Mouse (Mus musculus): ENCODE results near the gene Gm29776.

Gene Gm29776

DNA sequence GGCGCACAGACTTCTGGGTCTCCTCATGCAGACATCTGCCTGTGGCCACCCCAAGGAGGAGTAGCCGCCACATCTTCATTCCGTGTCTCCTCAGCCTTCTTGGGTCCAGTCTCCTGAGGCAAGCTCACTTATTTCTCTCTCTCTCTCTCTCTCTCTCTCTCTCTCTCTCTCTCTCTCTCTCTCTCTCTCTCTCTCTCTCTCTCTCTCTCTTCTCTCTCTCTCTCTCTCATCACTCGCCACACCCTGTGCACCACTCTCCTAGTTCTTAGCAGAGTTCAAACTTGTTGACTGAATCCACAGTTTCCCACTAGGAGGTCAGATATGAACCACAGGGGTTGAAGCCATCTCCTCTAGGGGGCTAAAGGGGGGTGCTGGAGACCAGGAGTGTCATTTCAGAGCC is at the start of gene Gm29776:
Gene Gm29776 (minus strand): TSS at position 101 of the 400 bp plus-strand sequence.
- DNase-seq (ENCODE audit: low read depth, low spot score): no peak

DNA sequence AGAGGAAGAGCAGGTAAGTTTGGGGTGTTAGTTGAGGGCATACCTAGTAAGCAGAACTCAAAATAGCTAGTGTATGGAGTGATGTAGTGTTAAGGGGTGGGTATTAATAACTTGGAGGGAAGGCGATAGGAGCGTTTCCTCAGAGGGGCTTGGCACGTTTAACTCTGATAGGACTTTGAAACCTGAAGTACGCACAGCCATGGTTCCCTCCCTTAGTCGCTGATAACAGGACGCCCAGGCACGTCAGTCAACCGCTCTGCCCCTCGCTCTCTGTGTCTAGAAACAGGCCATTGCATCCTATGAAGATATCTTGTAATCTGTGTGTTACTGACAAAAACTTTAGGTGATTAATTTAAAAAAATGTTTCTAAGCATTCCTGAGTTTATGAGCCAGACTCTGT is 47.4 kb upstream of the Gm29776 start:
- no peak for DNase-seq (ENCODE audit: low read depth, low spot score)

GRCm38 (mm10) chr14:54744473-54744872 is 45.8 kb upstream of the Gm29776 start:
- no peak for DNase-seq (ENCODE audit: low read depth, low spot score)

DNA sequence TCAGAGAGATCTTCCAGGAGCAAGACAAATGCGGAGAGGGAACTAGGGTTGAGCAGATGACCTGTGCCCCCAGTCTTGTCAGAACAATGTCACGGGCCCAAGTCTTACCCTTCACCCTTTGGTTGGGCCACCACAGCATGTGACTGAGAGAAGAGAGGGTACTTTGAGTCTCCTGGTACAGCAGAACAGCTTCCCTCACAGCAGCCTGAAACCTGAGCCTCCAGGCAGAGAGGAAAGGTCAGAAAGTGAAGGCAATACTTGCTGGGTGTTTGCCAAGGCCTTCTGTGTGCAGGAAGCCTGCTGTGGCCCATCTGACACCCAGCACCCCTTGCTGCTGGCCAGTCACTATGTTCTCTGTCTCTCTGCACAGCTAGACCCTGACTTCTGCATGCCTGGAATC is 43.7 kb upstream of the Gm29776 start:
- no peak for DNase-seq (ENCODE audit: low read depth, low spot score)

DNA sequence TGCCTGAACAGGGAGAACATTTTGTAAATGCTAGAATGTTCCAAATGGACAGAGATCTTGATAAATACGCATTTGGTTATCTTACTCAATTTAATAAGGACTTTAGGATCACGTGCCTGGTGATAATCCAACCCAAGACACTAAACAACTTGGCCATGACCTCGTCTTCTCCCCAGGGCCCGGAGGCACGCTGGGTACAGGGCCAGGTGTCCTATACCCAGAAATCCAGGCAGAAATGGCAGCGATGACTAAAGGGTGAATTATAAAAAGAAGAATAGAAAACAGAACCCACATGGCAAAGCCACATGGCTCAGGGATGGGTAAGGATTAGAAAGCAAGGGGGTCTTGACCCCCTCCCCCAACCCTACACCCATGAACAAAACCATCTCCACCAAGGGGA is 43.1 kb upstream of the Gm29776 start:
- DNase-seq (ENCODE audit: low read depth, low spot score): no peak

DNA sequence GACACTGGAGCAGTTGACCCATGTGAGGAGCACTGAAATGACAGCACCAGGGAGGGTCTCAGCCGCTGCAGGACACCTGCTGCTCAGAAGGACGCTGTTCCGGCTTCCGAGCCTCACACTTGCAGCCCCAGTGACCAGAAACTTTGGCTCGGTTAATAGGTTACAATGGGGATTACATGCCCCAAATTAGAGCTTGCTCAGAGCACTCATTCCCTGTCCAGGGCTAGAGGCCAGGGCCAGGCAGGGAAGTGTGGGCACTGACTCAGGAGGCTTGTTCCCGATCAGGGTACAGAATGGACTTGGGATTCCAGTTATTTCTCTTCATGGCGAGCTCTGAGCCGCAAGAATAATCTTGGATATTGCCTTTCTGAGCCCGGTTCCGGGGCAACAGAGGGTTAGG is 39.0 kb upstream of the Gm29776 start:
- no peak for DNase-seq (ENCODE audit: low read depth, low spot score)

DNA sequence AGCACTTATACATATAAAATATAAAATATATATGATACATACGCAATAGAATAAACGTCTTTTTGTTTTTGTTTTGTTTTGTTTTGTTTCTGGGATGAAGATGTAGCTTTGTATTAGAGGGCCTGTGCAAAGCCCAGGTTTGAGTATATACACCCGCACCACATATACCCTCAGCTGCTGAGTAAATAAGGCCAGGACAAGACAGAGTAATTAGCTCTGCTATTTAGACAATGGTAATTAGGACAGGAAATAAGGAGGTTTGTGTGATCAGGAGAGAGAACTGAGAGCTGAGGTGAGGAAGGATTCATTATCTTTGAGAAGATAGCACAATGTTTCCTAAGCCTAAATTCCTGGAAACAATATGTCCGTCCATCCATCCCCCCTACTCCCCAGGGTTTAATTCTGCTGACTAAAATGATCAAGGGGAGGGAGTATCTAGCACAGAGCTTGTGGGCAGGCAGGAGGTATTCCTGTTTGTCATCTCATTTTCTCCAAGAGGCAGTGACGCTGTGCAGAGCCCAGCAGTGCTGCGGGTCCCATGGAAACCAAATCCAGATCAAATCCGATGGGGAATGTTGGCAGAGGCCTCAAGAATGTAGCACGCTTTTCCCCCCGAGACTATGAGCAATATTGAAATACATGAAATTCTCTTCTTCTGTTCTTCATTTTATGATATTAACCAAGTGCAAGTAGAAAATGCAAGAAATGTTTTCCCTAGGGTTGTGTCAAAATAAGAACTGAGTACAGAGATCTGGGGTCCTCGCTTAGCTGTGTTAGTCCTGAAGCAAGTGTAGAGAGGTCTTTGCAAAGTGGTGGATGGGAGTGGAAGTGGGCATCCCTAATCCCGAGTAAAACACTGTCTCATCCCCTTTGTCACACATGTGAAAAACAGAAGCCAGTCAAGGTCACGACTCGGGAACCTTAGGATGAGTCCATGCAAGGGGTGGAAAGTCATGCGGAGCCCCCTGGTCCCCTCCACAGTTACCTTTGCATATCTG is 38.2 kb upstream of the Gm29776 start:
- DNase-seq (ENCODE audit: low read depth, low spot score): no peak

DNA sequence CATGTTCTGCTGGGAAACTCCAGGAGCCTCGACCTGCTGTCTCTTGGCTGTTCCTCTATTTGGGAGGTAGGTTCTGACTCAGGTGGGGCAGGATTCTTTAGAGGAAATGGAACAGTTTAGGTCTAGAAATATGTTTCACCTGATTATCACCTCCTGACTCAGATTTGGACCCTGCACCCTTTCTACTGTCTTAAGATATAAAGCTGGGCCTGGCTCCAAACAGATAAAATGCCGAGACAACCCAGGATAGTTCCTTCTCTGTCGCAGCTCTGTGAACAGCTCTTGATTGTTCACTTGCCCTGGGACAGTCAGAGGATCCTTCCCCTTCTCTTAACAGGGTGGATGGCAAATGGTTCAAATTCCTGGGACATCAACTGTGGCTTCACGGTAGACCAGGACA is 36.6 kb upstream of the Gm29776 start:
- no peak for DNase-seq (ENCODE audit: low read depth, low spot score)

GRCm38 (mm10) chr14:54734004-54734403 is 35.4 kb upstream of the Gm29776 start:
- no peak for DNase-seq (ENCODE audit: low read depth, low spot score)

DNA sequence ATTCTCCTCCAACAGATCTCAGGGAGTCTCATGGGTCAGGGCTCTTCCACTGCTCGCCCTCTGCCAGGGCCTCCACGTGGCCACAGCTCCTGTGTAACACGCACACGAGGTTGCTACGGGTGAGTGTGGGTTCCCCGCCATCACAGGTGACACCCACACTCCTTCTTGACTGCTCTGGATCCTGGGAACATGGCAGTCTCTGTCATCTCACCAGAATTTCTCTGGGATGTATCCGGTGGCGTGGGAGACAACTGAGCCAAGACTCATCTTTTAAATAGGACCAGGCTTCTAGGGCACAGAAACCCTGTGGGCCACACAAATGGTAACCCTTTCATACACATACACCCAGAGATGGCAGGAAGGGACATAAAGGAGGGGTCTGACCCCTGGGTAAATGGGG is 33.6 kb upstream of the Gm29776 start:
- DNase-seq (ENCODE audit: low read depth, low spot score): no peak

GRCm38 (mm10) chr14:54730305-54730704 is 31.7 kb upstream of the Gm29776 start:
- DNase-seq (ENCODE audit: low read depth, low spot score): no peak

DNA sequence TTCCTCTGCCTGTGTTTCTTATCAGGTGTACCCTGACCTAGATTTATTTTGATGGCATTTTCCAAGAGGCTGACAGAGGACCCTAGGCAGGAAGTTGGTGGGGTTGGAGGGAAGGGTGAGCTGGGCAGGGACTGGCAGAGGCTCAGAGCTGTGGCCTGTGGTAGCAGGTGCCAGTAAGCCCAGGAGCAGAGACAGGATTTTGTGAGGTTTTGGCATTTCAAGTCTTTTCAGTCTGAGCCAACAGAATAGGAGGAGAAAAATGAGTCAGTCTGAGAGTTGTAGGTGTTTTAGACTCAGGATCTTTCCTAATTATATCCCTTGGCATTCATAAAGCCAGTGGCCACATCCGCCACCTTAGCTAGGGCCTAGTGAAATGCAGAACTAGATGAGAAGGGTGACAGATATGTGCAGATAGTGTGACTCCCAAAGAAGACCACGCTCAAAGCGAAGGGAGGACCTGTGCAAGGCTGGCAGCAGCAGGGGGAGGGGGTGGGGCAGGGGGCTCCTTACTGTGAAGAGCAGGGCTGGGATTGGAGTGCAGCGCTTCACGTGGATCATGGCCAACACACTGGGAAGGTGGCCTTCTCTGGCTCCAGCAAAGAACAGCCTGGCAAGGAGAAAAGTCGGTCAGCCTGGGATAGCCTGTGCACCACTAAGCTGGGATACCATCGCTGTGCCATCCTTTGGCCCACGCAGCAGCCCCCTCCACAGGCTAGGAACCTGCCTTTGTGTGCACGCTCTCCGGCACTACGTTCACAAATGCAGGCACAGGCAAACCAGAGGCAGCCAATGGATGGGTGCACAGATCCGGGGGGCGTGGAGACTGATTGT is 30.4 kb upstream of the Gm29776 start:
- DNase-seq (ENCODE audit: low read depth, low spot score): no peak

GRCm38 (mm10) chr14:54727565-54727964 is 28.9 kb upstream of the Gm29776 start:
- no peak for DNase-seq (ENCODE audit: low read depth, low spot score)

DNA sequence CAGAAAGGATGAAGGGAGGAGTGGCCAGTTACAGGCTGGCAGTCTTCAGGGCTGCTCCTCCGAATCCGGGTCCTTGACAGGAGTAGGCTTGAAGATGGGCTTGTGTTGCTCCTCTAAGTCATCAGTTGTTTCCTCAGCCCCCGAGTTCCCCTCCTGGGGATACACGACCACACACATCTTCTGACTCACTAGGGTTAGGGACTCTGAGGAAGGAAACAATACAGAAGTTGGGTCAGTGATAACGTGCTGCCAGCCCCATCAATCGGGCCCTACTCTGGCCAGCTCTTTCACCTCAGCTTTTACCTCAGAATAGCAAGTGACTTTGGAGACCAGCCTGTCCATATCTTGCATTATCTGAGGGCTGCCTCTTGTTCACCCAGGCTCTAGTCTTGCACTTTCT is 25.4 kb upstream of the Gm29776 start:
- no peak for DNase-seq (ENCODE audit: low read depth, low spot score)

DNA sequence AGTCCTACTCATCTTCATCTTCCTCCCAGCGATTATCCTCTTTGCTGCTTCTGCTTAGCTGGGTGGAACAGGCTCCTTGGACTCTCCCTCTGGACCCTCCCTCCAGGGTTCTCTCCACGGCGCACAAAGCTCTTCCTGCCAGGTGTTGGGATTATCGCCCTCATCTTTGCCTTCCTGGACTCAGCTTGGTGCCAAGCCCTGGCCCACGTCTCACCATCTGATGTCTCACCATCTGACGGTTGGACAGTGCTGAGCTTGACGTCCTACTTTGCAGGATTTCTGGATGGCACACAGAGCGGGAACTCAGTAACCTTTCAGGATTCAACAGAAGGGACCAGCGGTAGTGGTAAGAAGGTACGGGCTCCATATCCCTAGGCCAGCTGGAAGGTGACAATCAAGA is 23.1 kb upstream of the Gm29776 start:
- DNase-seq (ENCODE audit: low read depth, low spot score): no peak

DNA sequence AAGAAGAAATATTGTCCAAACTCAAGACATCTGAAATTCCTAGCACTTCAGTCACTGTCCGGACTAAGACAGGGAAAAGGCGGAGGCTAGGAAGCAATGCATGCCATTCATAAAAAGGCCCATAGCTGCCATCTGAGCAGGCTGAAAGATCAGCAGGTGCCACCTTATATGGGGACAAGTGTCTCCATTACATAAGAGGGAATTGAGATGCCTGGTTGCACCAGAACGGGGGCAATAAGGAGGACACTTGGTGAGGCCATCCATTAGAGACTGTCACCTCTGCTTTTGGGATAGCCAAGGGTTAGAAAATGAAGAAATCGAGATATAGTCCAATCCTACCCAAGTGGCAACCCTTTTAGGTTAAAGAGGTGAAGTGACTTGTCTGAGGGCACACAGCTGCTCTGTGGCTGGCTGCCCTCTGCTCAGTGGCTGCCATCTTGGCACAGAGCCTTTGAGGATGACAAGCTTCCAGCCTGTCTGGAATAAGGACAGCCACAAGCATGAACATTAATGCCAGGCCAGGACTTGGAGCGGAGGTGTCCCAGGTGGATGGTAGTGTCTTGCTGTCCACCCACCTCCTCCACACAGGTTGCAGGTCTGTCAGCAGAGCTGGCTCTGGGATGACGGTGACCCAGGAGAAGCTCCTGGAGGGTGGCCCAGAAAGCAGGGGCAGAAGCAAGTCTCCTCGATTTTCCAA is 22.2 kb upstream of the Gm29776 start:
- no peak for DNase-seq (ENCODE audit: low read depth, low spot score)

GRCm38 (mm10) chr14:54720041-54720440 is 21.4 kb upstream of the Gm29776 start:
- DNase-seq (ENCODE audit: low read depth, low spot score): no peak

GRCm38 (mm10) chr14:54715402-54715801 is 16.8 kb upstream of the Gm29776 start:
- no peak for DNase-seq (ENCODE audit: low read depth, low spot score)

DNA sequence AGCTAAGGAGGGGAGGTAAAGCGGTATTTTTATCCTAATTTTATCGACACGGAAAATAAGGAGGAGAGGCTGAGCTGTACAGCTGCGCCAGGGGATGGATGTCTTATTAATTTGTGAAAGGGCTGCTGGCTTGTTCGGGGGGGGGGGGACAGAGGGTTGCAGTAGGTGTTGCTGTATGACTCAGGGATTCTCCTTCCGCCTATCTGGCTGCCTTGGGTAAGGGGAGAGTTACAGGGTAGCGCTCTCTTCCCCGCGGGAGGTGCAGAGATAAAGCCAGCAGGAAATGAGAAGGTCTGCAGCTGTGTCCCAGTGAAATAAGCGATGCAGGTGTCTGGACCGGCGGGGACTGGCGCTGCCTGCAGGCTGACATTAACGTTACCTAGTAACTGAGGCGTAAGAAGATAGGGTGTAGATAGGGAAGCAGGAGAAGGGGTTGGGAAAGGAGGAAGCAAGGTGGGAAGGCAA is 16.0 kb upstream of the Gm29776 start:
- no peak for DNase-seq (ENCODE audit: low read depth, low spot score)

GRCm38 (mm10) chr14:54714121-54714520 is 15.5 kb upstream of the Gm29776 start:
- DNase-seq (ENCODE audit: low read depth, low spot score): peak; percentile 70

DNA sequence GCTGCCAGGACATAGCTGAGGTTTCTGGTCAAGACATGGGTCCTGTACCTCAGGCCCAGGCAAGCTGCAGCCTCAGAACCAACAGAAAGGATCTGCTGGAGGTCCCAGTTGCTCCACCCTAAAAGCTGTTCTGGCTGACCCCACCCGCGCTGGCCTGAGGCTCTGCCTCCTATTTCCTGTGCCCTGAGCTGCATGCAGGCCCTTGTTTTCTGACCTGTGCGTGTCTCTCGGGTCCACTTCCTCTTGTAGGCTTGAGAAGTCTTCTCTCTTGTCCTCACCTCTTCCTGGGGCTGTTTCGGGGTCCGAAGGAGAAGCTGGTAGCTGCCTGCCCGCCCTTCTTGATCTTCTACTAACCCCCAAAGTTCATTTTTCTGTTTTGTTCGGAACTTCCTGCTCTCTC is 14.2 kb upstream of the Gm29776 start:
- no peak for DNase-seq (ENCODE audit: low read depth, low spot score)

- no peak for DNase-seq (ENCODE audit: low read depth, low spot score)
Observed at GRCm38 (mm10) chr14:54712074-54712473, 13.4 kb upstream of the Gm29776 start, which contains the start of gene Cebpe. Gene Cebpe, minus strand, starts transcription at chr14:54712174.

Data from retina, postnatal 7 days (tissue).